Mouse (Mus musculus) right cerebral cortex, postnatal 14 days (tissue): ENCODE results near the gene 1700080O16Rik.

Source experiments
- DNase-seq: peaks from one replicate; pipeline ENCODE4 v3.0.0; 2022

The 1700080O16Rik gene

GRCm38 (mm10) chrX:51972672-51973071 lies at the start of gene 1700080O16Rik:
Gene 1700080O16Rik (minus strand): TSS chrX:51972772.
- no peak for DNase-seq

- no peak for DNase-seq
These were observed 45.1 kb upstream of the 1700080O16Rik start for GRCm38 (mm10) chrX:52017660-52018059.

- no peak for DNase-seq
These were observed 27.5 kb upstream of the 1700080O16Rik start for GRCm38 (mm10) chrX:52000072-52000471.

GRCm38 (mm10) chrX:51999426-51999825 lies 26.9 kb upstream of the 1700080O16Rik start:
- no peak for DNase-seq

DNA sequence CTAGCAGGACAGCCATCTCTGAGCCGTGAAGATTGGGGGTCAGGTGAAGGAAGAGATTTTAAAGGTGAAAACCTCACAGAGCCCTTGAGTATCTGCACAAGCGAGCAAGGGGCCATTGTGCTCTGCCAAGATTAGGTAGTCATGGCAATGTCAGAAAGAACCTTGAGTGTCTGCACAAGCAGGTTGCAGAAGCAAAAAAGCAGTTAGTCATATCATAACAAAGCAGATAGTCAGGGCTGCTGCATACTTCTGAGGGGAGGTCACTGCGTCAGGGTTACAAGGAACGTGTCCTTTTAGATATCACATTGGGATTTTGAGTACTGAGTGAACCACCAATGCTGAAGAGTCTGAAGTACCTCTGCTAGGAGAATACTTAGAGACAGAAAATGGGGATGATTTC lies 3.8 kb upstream of the 1700080O16Rik start:
- DNase-seq, result no peak

DNA sequence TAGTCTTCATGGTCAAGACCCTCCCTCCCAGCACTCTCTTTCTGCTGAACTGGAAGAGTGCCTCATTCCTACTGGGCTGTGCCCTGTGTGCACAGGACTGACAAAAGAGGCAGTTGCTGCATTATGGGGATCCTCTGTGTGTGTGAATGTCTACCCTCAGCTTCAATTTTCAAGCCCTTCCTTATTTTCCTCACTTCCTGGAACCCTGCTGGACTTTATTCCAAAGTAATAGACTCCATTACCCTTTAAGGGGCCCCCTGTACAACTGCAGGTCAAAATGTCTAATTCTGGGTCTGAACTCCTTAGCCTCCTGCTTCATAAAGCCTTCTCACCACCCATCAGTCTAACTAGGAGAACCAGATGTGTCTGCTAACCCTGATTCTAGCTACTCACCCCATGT lies 2.0 kb upstream of the 1700080O16Rik start:
- DNase-seq, result no peak

DNA sequence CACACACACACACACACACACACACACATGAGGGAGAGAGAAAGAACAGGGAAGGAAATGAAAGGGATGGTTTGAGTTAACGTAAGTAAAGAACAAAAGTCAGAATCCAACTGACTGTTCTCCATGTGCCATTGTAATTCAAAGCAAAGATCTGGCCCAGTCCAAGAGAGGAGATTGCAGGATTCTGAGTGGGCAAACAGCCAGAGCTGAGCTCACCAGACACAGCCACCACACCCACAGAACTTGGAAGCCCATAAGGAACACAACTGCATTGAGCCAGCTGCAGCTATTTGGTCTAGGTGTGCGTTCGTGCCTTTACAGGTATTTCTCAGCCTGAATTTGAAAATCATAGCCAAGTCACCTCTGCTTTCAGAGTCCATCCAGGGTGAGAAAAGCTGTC lies 24.5 kb downstream of the 1700080O16Rik start:
- DNase-seq, result no peak

DNA sequence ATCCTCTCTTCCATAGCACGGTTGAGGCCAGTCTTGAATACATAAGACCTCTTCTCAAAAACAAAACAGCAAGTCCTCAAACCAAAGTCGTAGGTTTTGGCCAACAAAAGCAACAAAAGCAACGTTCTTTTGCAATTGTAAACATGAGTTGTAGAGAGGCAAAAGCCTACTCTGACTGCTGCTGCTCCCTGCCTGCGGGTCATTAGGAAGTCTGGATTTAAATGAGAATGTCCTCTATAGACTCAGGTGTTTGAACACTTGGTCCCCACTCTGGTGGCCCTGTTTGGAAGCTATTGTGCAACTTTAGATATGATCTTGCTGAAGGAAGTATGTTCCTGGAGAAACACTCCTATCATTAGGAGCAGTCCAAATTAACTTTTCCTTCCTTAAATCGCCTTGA lies 34.5 kb downstream of the 1700080O16Rik start:
- no peak for DNase-seq

- DNase-seq, result no peak
These were observed 53.5 kb downstream of the 1700080O16Rik start for GRCm38 (mm10) chrX:51919091-51919490.
